Mouse (Mus musculus): ENCODE results near the gene Prp2.
"Not testable (repeated sequence)": the region's sequence is repeated elsewhere in the genome, so short reads cannot be mapped to it uniquely, and the experiment has no call there.

Prp2 gene

DNA sequence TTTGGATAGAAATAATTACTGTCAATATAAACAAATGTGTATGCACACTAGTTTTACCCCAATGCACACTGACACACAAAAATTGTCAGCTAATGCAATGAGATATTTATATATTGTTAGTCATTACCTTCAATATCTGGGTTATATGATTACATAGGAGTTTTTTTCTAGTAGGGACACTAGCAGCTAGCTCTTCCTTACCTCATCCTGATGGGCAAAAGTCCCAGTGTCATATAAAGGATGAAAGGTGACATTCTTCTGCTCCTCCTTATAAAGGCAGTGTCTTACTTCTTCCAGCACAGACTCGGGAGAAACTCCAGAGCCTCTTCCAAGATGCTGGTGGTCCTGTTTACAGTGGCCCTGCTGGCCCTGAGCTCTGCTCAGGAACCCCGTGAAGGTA lies at the start of gene Prp2:
TSS of gene Prp2 (plus strand) at position 301 of the 400 bp plus-strand sequence.
- DNase-seq (ENCODE audit: low spot score in 2 of 2), result not testable (repeated sequence)

DNA sequence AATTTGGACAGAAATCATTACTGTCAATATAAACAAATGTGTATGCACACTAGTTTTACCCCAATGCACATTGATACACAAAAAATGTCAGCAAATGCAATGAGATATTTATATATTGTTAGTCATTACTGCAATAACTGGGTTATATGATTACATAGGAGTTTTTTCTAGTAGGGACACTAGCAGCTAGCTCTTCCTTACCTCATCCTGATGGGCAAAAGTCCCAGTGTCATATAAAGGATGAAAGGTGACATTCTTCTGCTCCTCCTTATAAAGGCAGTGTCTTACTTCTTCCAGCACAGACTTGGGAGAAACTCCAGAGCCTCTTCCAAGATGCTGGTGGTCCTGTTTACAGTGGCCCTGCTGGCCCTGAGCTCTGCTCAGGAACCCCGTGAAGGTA lies 26.2 kb upstream of the Prp2 start, which contains the start of gene Prh1:
TSS of gene Prh1 (plus strand) at position 301 of the 400 bp plus-strand sequence.
- not testable (repeated sequence) for DNase-seq (ENCODE audit: low spot score in 2 of 2)

DNA sequence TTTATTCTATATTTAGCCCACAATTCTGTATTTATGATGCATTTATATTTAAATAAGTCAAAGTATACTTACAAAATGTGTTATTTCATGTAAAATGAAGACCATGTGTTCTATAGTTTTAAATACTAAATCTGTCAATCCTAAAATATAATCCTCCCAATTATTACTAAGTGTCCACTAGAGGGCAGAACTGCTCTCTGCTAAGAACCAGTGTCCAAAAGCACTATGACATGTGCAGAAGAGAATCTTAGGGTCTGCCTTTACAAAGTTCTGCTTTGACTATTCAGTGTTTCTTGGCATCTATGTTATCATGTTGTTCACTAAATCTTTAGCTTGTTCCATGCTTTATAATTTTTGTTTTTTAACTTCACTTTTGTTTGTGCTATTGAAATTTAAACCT lies 53.7 kb downstream of the Prp2 start:
- DNase-seq (ENCODE audit: low spot score in 2 of 2), result no peak

Data from spleen, postnatal 36 days (tissue).